Mouse (Mus musculus) kidney, adult 9 months (tissue): ENCODE measurements around the gene A930002H24Rik.

Experiments
- DNase-seq: peaks from one replicate; pipeline ENCODE4 v3.0.0; 2022

A930002H24Rik gene

GRCm38 (mm10) chr17:63831550-63831949 is 32.0 kb downstream of the A930002H24Rik start:
- DNase-seq: no peak

GRCm38 (mm10) chr17:63828561-63829332 is 34.8 kb downstream of the A930002H24Rik start:
- no peak for DNase-seq

- DNase-seq: no peak
Observed at GRCm38 (mm10) chr17:63826767-63827166, 36.8 kb downstream of the A930002H24Rik start.

- no peak for DNase-seq
Observed at GRCm38 (mm10) chr17:63826196-63826595, 37.4 kb downstream of the A930002H24Rik start.

GRCm38 (mm10) chr17:63824141-63824540 is 39.5 kb downstream of the A930002H24Rik start:
- no peak for DNase-seq

GRCm38 (mm10) chr17:63818444-63819027 is 45.1 kb downstream of the A930002H24Rik start:
- no peak for DNase-seq

- DNase-seq: no peak
Observed at GRCm38 (mm10) chr17:63813552-63813951, 50.0 kb downstream of the A930002H24Rik start.
